Comparison of ENCODE assay signal across 16 mouse cellular contexts in genomic region chr16:47883476-47883875, GRCm38 (mm10).
A peak's percentile ranks its signal among the peaks of the same experiment; 100 is the strongest.
DNase-seq lines count a peak whose midpoint lies in the region; TF ChIP-seq lines count a peak whose summit lies in the region.
"Had no signal": no experiment of that assay in that cellular context is flagged by ENCODE, and none has a peak within 500 bp of the region (broad histone marks: within the 10 kb centered on the region; RNA-seq: fewer than 3 reads in every experiment).

No protein-coding gene starts in this region.

- no peak for TF ChIP-seq POLR2A in heart, adult 2 months (IDR thresholded peaks at IDR 0.05; ENCODE audit: insufficient read depth, low read depth, low read length)

- no peaks in the 10 kb centered on the region for H3K79me2 ChIP-seq in heart, adult 2 months (replicated peaks; ENCODE audit: control insufficient read depth, insufficient read depth, low read length)

- H3K36me3 ChIP-seq in heart, adult 2 months (ENCODE audit: control insufficient read depth, insufficient read depth, low read length) = no peaks in the 10 kb centered on the region
- H3K36me3 ChIP-seq in E14TG2a.4 (ENCODE audit: insufficient read depth, low read length) = no peaks in the 10 kb centered on the region
- H3K36me3 ChIP-seq: heart, embryonic 12.5 days; hindbrain, embryonic 15.5 days; limb, embryonic 10.5 days had no signal

- no peak for DNase-seq in heart, adult 2 months
- no peak for DNase-seq in heart, postnatal 10 days
- peak; percentile 15 for DNase-seq in layer of hippocampus, adult 9-10 months (ENCODE audit: low spot score)
- no peak for DNase-seq in layer of hippocampus, adult 9-11 months
- peak; percentile 27 for DNase-seq in 3T3-L1 (ENCODE audit: low read depth, low spot score)
- DNase-seq in urinary bladder, adult 2 months (ENCODE audit: low spot score) = no peak
- no peak for DNase-seq in lung, postnatal 10 days
- DNase-seq: adrenal gland, postnatal 14 days; cerebellum, adult 11-12 months; kidney, postnatal 25 days had no signal

- no peak overlapping the region for H3K27ac ChIP-seq in heart, adult 2 months
- H3K27ac ChIP-seq: hindbrain, embryonic 15.5 days; limb, embryonic 10.5 days had no signal

- H3K4me3 ChIP-seq in heart, adult 2 months = no peak overlapping the region
- no peak overlapping the region for H3K4me3 ChIP-seq in E14TG2a.4 (replicated peaks; ENCODE audit: low read length)
- H3K4me3 ChIP-seq: erythroblast, embryonic 14.5 days; heart, embryonic 12.5 days; hindbrain, embryonic 15.5 days; limb, embryonic 10.5 days had no signal

- H3K27me3 ChIP-seq in heart, adult 2 months (ENCODE audit: control insufficient read depth, insufficient read depth, low read length) = no peaks in the 10 kb centered on the region
- H3K27me3 ChIP-seq in E14TG2a.4 (ENCODE audit: insufficient read depth, low read length) = no peaks in the 10 kb centered on the region
- H3K27me3 ChIP-seq: heart, embryonic 12.5 days; hindbrain, embryonic 15.5 days; megakaryocyte, embryonic 14.5 days had no signal

- no peaks in the 10 kb centered on the region for H3K9me3 ChIP-seq in E14TG2a.4 (ENCODE audit: low read length)
- H3K9me3 ChIP-seq: heart, embryonic 12.5 days; hindbrain, embryonic 15.5 days; limb, embryonic 10.5 days had no signal

- peak; percentile 34 for TF ChIP-seq CTCF in heart, adult 2 months (IDR thresholded peaks at IDR 0.05)
- peak; percentile 54 for TF ChIP-seq CTCF in E14TG2a.4 (conservative IDR thresholded peaks at IDR 0.05; ENCODE audit: low read length)

- 82% methylated on average over 1 of the region's 1 CpGs for WGBS in heart, adult 2 months

- H3K4me1 ChIP-seq in heart, adult 2 months (ENCODE audit: control insufficient read depth, insufficient read depth, low read length) = no peaks in the 10 kb centered on the region
- H3K4me1 ChIP-seq in E14TG2a.4 (replicated peaks; ENCODE audit: low read depth, low read length) = no peaks in the 10 kb centered on the region
- H3K4me1 ChIP-seq: heart, embryonic 12.5 days; hindbrain, embryonic 15.5 days; limb, embryonic 10.5 days; megakaryocyte, embryonic 14.5 days had no signal

- TF ChIP-seq EP300 in heart, adult 2 months (IDR thresholded peaks at IDR 0.05; ENCODE audit: insufficient read depth, low read depth, low read length) = no peak

- intact Hi-C loops in heart, adult 2 months (cut with DNase I) = no loop called here
- intact Hi-C loops in heart, postnatal 10 days (cut with DNase I) = loop anchor here (5.0 to 10.0 kb wide), 2 partner anchors 1396 to 1759 kb away; partner anchors contain the start of gene Cd96

- H3K9ac ChIP-seq in heart, adult 2 months (ENCODE audit: low read depth, low read length) = no peak overlapping the region
- H3K9ac ChIP-seq: heart, embryonic 12.5 days; hindbrain, embryonic 15.5 days had no signal

Comparison
In these comparisons a context has a peak if more than half of its experiments do, and no peak if none do; other contexts are left out.
1. DNase-seq: peak in layer of hippocampus, adult 9-10 months (single experiment) and 3T3-L1 (single experiment); none in heart, adult 2 months (0 of 2), heart, postnatal 10 days (0 of 2), layer of hippocampus, adult 9-11 months (single experiment), urinary bladder, adult 2 months (single experiment) and lung, postnatal 10 days (single experiment).